32 mouse cellular contexts compared by ENCODE assay signal in the genomic region with DNA sequence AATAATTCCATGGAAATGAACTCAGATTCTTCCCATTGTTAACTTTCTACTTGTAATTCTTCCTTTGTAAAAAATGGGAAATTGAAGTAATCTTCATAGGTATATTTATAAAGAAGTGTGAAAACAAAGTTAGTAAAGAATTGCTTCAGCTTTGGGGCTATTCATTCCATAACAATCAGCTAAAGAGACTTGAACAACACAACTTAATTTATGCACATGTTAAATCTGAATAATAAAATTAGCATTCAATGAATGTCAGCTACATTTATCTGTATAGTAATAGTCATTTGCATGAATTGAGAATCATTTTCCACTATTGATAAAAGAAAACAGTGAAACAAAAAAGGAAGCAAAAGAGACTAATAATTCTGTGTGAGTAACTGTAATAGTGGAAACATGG.
"Had no signal": no experiment of that assay in that cellular context is flagged by ENCODE, and none has a peak within 500 bp of the region (broad histone marks: within the 10 kb centered on the region; RNA-seq: fewer than 3 reads in every experiment).

No protein-coding gene starts in this region.

- ATAC-seq: liver, embryonic 12.5 days; liver, postnatal 0 days; midbrain, embryonic 13.5 days; midbrain, embryonic 15.5 days; midbrain, embryonic 16.5 days had no signal

- DNase-seq: left cerebral cortex, postnatal 4 days; liver; liver, embryonic 13.5 days; liver, postnatal 0 days; lung, adult 18-20 months; lung, adult 2 months; lung, embryonic 14.5 days; lung, postnatal 10 days; lung, postnatal 14 days; lung, postnatal 36 days; lung, postnatal 4 days; midbrain, embryonic 14.5 days had no signal

- H3K9ac ChIP-seq: limb, embryonic 12.5 days; limb, embryonic 13.5 days; limb, embryonic 15.5 days; liver, embryonic 12.5 days; liver, embryonic 13.5 days; liver, embryonic 14.5 days; liver, embryonic 15.5 days; liver, postnatal 0 days; lung, embryonic 14.5 days; lung, embryonic 15.5 days; midbrain, embryonic 12.5 days; midbrain, embryonic 13.5 days; midbrain, embryonic 15.5 days; neural tube, embryonic 12.5 days; neural tube, embryonic 13.5 days had no signal

- H3K4me1 ChIP-seq: limb, embryonic 10.5 days; limb, embryonic 12.5 days; limb, embryonic 13.5 days; limb, embryonic 15.5 days; liver, embryonic 12.5 days; liver, embryonic 13.5 days; liver, embryonic 15.5 days; lung, embryonic 15.5 days; megakaryocyte, embryonic 14.5 days; midbrain, embryonic 10.5 days; midbrain, embryonic 12.5 days; midbrain, embryonic 13.5 days; midbrain, embryonic 15.5 days; neural tube, embryonic 12.5 days; neural tube, embryonic 13.5 days had no signal

- H3K4me3 ChIP-seq: limb, embryonic 10.5 days; limb, embryonic 12.5 days; limb, embryonic 13.5 days; limb, embryonic 15.5 days; liver, embryonic 12.5 days; liver, embryonic 13.5 days; liver, embryonic 15.5 days; lung, embryonic 15.5 days; megakaryocyte, embryonic 14.5 days; midbrain, embryonic 10.5 days; midbrain, embryonic 12.5 days; midbrain, embryonic 13.5 days; midbrain, embryonic 15.5 days; myocyte; neural tube, embryonic 12.5 days; neural tube, embryonic 13.5 days had no signal

- H3K4me2 ChIP-seq: limb, embryonic 12.5 days; limb, embryonic 13.5 days; limb, embryonic 15.5 days; liver, embryonic 11.5 days; liver, embryonic 12.5 days; liver, embryonic 13.5 days; liver, embryonic 15.5 days; lung, embryonic 14.5 days; lung, embryonic 15.5 days; midbrain, embryonic 11.5 days; midbrain, embryonic 12.5 days; midbrain, embryonic 13.5 days; midbrain, embryonic 15.5 days; neural tube, embryonic 12.5 days; neural tube, embryonic 13.5 days had no signal

- H3K9me3 ChIP-seq: limb, embryonic 10.5 days; limb, embryonic 12.5 days; limb, embryonic 13.5 days; limb, embryonic 15.5 days; liver, embryonic 12.5 days; liver, embryonic 13.5 days; liver, embryonic 15.5 days; lung, embryonic 15.5 days; megakaryocyte, embryonic 14.5 days; midbrain, embryonic 10.5 days; midbrain, embryonic 12.5 days; midbrain, embryonic 13.5 days; midbrain, embryonic 15.5 days; neural tube, embryonic 12.5 days; neural tube, embryonic 13.5 days had no signal

- H3K36me3 ChIP-seq: limb, embryonic 10.5 days; limb, embryonic 12.5 days; limb, embryonic 13.5 days; limb, embryonic 15.5 days; liver, embryonic 12.5 days; liver, embryonic 13.5 days; liver, embryonic 15.5 days; lung, embryonic 15.5 days; midbrain, embryonic 10.5 days; midbrain, embryonic 12.5 days; midbrain, embryonic 13.5 days; midbrain, embryonic 15.5 days; neural tube, embryonic 12.5 days; neural tube, embryonic 13.5 days had no signal

- H3K27ac ChIP-seq: limb, embryonic 10.5 days; limb, embryonic 12.5 days; limb, embryonic 13.5 days; limb, embryonic 15.5 days; liver, embryonic 12.5 days; liver, embryonic 13.5 days; liver, embryonic 14.5 days; liver, embryonic 15.5 days; lung, embryonic 15.5 days; macrophage; midbrain, embryonic 10.5 days; midbrain, embryonic 12.5 days; midbrain, embryonic 13.5 days; midbrain, embryonic 15.5 days; neural tube, embryonic 12.5 days; neural tube, embryonic 13.5 days had no signal

- H3K27me3 ChIP-seq: limb, embryonic 12.5 days; limb, embryonic 13.5 days; limb, embryonic 15.5 days; liver, embryonic 12.5 days; liver, embryonic 13.5 days; liver, embryonic 15.5 days; lung, embryonic 15.5 days; megakaryocyte, embryonic 14.5 days; midbrain, embryonic 12.5 days; midbrain, embryonic 13.5 days; midbrain, embryonic 15.5 days; neural tube, embryonic 12.5 days; neural tube, embryonic 13.5 days had no signal
